Mouse (Mus musculus) spleen, adult 2 months (tissue): Measurements from ENCODE around the gene Hpse. TPM values are rescaled to one million over a fixed set of nuclear protein-coding genes. Genes with fewer than 3 reads are reported as not detected.

Experiments used
- DNase-seq, 2 experiments: peaks; one replicate each; pipeline versions ENCODE4 v3.0.0 to v3.0.0-alpha.2; 2012 to 2021; ENCODE audit warnings: low spot score in 2 of 2, low read depth in 1 of 2
- H3K27ac ChIP-seq: fragments of 200-500 bp; 2 replicates; pipeline ENCODE4 v1.5.1; 2012; ENCODE audit warnings: low read length, inconsistent platforms; ENCODE audit not compliant: insufficient read depth
- H3K27me3 ChIP-seq: fragments of 200-500 bp; 2 replicates; pipeline ENCODE4 v1.6.1; 2012; ENCODE audit warnings: mild to moderate bottlenecking, moderate library complexity, low read length, inconsistent platforms; ENCODE audit not compliant: control insufficient read depth, insufficient read depth
- H3K36me3 ChIP-seq: fragments of 200-500 bp; 2 replicates; pipeline ENCODE4 v1.6.1; 2012; ENCODE audit warnings: mild to moderate bottlenecking, low read length, inconsistent platforms; ENCODE audit not compliant: control insufficient read depth, insufficient read depth
- H3K4me1 ChIP-seq: fragments of 200-500 bp; 2 replicates; pipeline ENCODE4 v1.6.1; 2011; ENCODE audit warnings: inconsistent platforms; ENCODE audit not compliant: control insufficient read depth, insufficient read depth, insufficient read length
- H3K4me3 ChIP-seq: fragments of 200-500 bp; 2 replicates; pipeline ENCODE4 v1.5.1; 2011; ENCODE audit warnings: mild to moderate bottlenecking, inconsistent platforms; ENCODE audit not compliant: insufficient read depth, insufficient read length; ENCODE audit errors: extremely low read depth
- CTCF ChIP-seq: fragments of 200-500 bp; IDR thresholded peaks from 2 replicates; pipeline ENCODE4 v1.5.1; 2011; ENCODE audit warnings: mild to moderate bottlenecking, inconsistent platforms; ENCODE audit not compliant: insufficient read depth, insufficient read length, insufficient replicate concordance; ENCODE audit errors: extremely low read depth
- POLR2A ChIP-seq: fragments of 200-500 bp; IDR thresholded peaks from 2 replicates; pipeline ENCODE4 v1.6.1; 2011; ENCODE audit warnings: low read depth, low read length, inconsistent platforms
- WGBS: fragments of 180-500 bp; shearing (Covaris S2); methylation state at CpG from one replicate; pipeline ENCODE4 v1.1.7; 2018; 5-methylcytosine and 5-hydroxymethylcytosine counted together
- polyA plus RNA-seq: library from polyadenylated mRNA; depleted of rRNA; stranded (reverse); fragments of >200 nt; gene quantifications from 2 replicates; pipeline ENCODE4 v1.2.3, GENCODE M21; 2012

The Hpse gene
- polyA plus RNA-seq, 1 experiment = 7.3 TPM

- no peak for DNase-seq
- TF ChIP-seq POLR2A (no peak), CTCF (no peak)
- Histone ChIP-seq H3K27ac (no peak overlapping the region), H3K4me1 (no peaks in the 10 kb centered on the region), H3K27me3 (no peaks in the 10 kb centered on the region), H3K4me3 (no peak overlapping the region), H3K36me3 (no peaks in the 10 kb centered on the region; the same call in 1 of the 2 replicates)
- 95% methylated on average over 13 of the region's 13 CpGs for WGBS
Measured at GRCm38 (mm10) chr5:100700861-100701620, 18.5 kb downstream of the Hpse start.

- no peaks in the 10 kb centered on the region for H3K4me1 ChIP-seq
- no peak overlapping the region for H3K4me3 ChIP-seq
- TF ChIP-seq CTCF (no peak), POLR2A (no peak)
- peaks cover 3% of the 10 kb centered on the region for H3K36me3 ChIP-seq
- DNase-seq = no peak
- H3K27me3 ChIP-seq = no peaks in the 10 kb centered on the region
- 56% methylated on average over 2 of the region's 2 CpGs for WGBS
- H3K27ac ChIP-seq = no peak overlapping the region
Measured at GRCm38 (mm10) chr5:100697886-100698285, 21.6 kb downstream of the Hpse start.

- Histone ChIP-seq H3K4me1 (no peaks in the 10 kb centered on the region), H3K36me3 (peaks cover 3% of the 10 kb centered on the region), H3K4me3 (no peak overlapping the region), H3K27ac (no peak overlapping the region), H3K27me3 (no peaks in the 10 kb centered on the region)
- no peak for TF ChIP-seq POLR2A
- no peak for TF ChIP-seq CTCF
- no peak for DNase-seq
- 47% methylated on average over 2 of the region's 2 CpGs for WGBS
Measured at GRCm38 (mm10) chr5:100697398-100697797, 22.1 kb downstream of the Hpse start.

- Histone ChIP-seq H3K36me3 (peaks cover 3% of the 10 kb centered on the region; the same call in 1 of the 2 replicates), H3K27me3 (no peaks in the 10 kb centered on the region), H3K27ac (no peak overlapping the region), H3K4me3 (no peak overlapping the region), H3K4me1 (peaks cover 2% of the 10 kb centered on the region; the same call in 1 of the 2 replicates)
- TF ChIP-seq CTCF (no peak), POLR2A (no peak)
- 88% methylated on average over 4 of the region's 4 CpGs for WGBS
- no peak for DNase-seq
Measured at GRCm38 (mm10) chr5:100685631-100686030, 33.9 kb downstream of the Hpse start.

GRCm38 (mm10) chr5:100680542-100680933 is 39.0 kb downstream of the Hpse start:
- H3K27ac ChIP-seq = peak overlapping the region; percentile 21; the same call in 1 of the 2 replicates
- no peak for DNase-seq
- no peaks in the 10 kb centered on the region for H3K27me3 ChIP-seq
- no peak for TF ChIP-seq CTCF
- no peak for TF ChIP-seq POLR2A
- 51% methylated on average over 6 of the region's 6 CpGs for WGBS
- H3K36me3 ChIP-seq = peaks cover 1% of the 10 kb centered on the region; the same call in 1 of the 2 replicates
- H3K4me1 ChIP-seq = peaks cover 7% of the 10 kb centered on the region; the same call in 1 of the 2 replicates
- no peak overlapping the region for H3K4me3 ChIP-seq

GRCm38 (mm10) chr5:100679911-100680541 is 39.5 kb downstream of the Hpse start:
- Histone ChIP-seq H3K27ac (peak overlapping the region; percentile 80), H3K4me3 (no peak overlapping the region; the same call in 1 of the 2 replicates), H3K4me1 (peaks cover 7% of the 10 kb centered on the region; the same call in 1 of the 2 replicates), H3K27me3 (no peaks in the 10 kb centered on the region), H3K36me3 (peaks cover 1% of the 10 kb centered on the region; the same call in 1 of the 2 replicates)
- TF ChIP-seq POLR2A = no peak
- TF ChIP-seq CTCF = no peak
- WGBS = 53% methylated on average over 18 of the region's 18 CpGs
- DNase-seq = peak; percentile 44 to 66
